Mouse (Mus musculus) lung, embryonic 14.5 days (tissue): ENCODE data around the gene Tomm40l. TPM values are rescaled to one million over a fixed set of nuclear protein-coding genes. Genes with fewer than 3 reads are reported as not detected.

Experiments used
- ATAC-seq: fragments of 200-750 bp; cut with Nextera tagmentation; 2 replicates; pipeline ENCODE4 v1.8.0; 2017; ENCODE audit warnings: mild to moderate bottlenecking, moderate TSS enrichment, moderate library complexity; ENCODE audit not compliant: insufficient read depth
- DNase-seq: peaks from one replicate; pipeline ENCODE4 v3.0.0-alpha.2; 2015
- H3K27ac ChIP-seq: fragments of 300-500 bp; sonication (generic); 2 replicates; pipeline ENCODE4 v1.5.1; 2014; ENCODE audit warnings: low read depth, mild to moderate bottlenecking, moderate library complexity
- H3K27me3 ChIP-seq: fragments of 300-500 bp; sonication (generic); 2 replicates; pipeline ENCODE4 v1.6.1; 2014; ENCODE audit warnings: low read length, control low read depth; ENCODE audit not compliant: insufficient read depth
- H3K36me3 ChIP-seq: fragments of 300-500 bp; sonication (generic); 2 replicates; pipeline ENCODE4 v1.6.1; 2014; ENCODE audit warnings: control low read depth; ENCODE audit not compliant: insufficient read depth
- H3K4me1 ChIP-seq: fragments of 300-500 bp; sonication (generic); 2 replicates; pipeline ENCODE4 v1.6.1; 2014; ENCODE audit warnings: antibody characterized with exemption, control low read depth; ENCODE audit not compliant: insufficient read depth
- H3K4me2 ChIP-seq: fragments of 300-500 bp; sonication (generic); 2 replicates; pipeline ENCODE4 v1.6.1; 2014; ENCODE audit warnings: mild to moderate bottlenecking
- H3K4me3 ChIP-seq: fragments of 300-500 bp; sonication (generic); 2 replicates; pipeline ENCODE4 v1.5.1; 2014; ENCODE audit warnings: low read depth, low read length
- H3K9ac ChIP-seq: fragments of 300-500 bp; sonication (generic); 2 replicates; pipeline ENCODE4 v1.6.1; 2014
- H3K9me3 ChIP-seq: fragments of 300-500 bp; sonication (generic); 2 replicates; pipeline ENCODE4 v1.6.1; 2016; ENCODE audit warnings: low read depth, low read length, control low read depth
- CTCF ChIP-seq: IDR thresholded peaks from 2 replicates; pipeline ENCODE4 v1.5.1; 2016; ENCODE audit warnings: antibody characterized with exemption, low read depth
- WGBS: fragments of 180-500 bp; shearing (Covaris S2); extraction: QIAGEN DNeasy Blood & Tissue Kit; methylation state at CpG from one replicate; pipeline ENCODE4 v1.1.7; 2014; 5-methylcytosine and 5-hydroxymethylcytosine counted together
- polyA plus RNA-seq: library from polyadenylated mRNA; unstranded; fragments of >200 nt; fragmentation: Nextera tagmentation; extraction: Ambion mirVana; gene quantifications from 2 replicates; pipeline ENCODE4 v1.2.1, GENCODE M21; 2014

Tomm40l gene
- polyA plus RNA-seq, 1 experiment from 2014 or later, result 37.9 TPM

GRCm38 (mm10) chr1:171168906-171169305 is 53.4 kb downstream of the Tomm40l start:
- no peak for TF ChIP-seq CTCF
- 75% methylated on average over 12 of the region's 12 CpGs for whole genome bisulfite sequencing
- Histone ChIP-seq H3K4me1 (no peaks in the 10 kb centered on the region), H3K27ac (no peak overlapping the region), H3K27me3 (no peaks in the 10 kb centered on the region), H3K9ac (no peak overlapping the region), H3K4me2 (no peak overlapping the region), H3K36me3 (no peaks in the 10 kb centered on the region), H3K9me3 (no peaks in the 10 kb centered on the region), H3K4me3 (no peak overlapping the region)
- ATAC-seq, result no peak
- DNase-seq, result no peak

Other genes with a start within 250 kb of the Tomm40l start
- gene Fcgr2b, start 246.0 kb downstream of the Tomm40l start, polyA plus RNA-seq, result 2.3 and 2.4 TPM in 2 replicates
- gene Fcgr4, start 203.6 kb downstream of the Tomm40l start, polyA plus RNA-seq, result 0.35 and 0.47 TPM in 2 replicates
- 10.8 and 14.3 TPM in 2 replicates for gene Fcgr3, start 157.6 kb downstream of the Tomm40l start, polyA plus RNA-seq
- gene Cfap126, start 108.6 kb downstream of the Tomm40l start, polyA plus RNA-seq, result 2.0 and 2.2 TPM in 2 replicates
- gene Sdhc, start 71.9 kb downstream of the Tomm40l start, polyA plus RNA-seq, result 281 and 304 TPM in 2 replicates
- 0.24 and 0.49 TPM in 2 replicates for gene Mpz, start 71.8 kb downstream of the Tomm40l start, polyA plus RNA-seq
- 5.7 and 6.0 TPM in 2 replicates for gene Pcp4l1, start 26.2 kb downstream of the Tomm40l start, polyA plus RNA-seq
- gene Nr1i3, start 8.5 kb downstream of the Tomm40l start, polyA plus RNA-seq, result 0.13 and 0.23 TPM in 2 replicates
- gene Apoa2, start 2.5 kb upstream of the Tomm40l start, polyA plus RNA-seq, result 1.6 and 3.7 TPM in 2 replicates
- gene Fcer1g, start 11.9 kb upstream of the Tomm40l start, polyA plus RNA-seq, result 44.2 and 47.3 TPM in 2 replicates
- 6.6 and 7.5 TPM in 2 replicates for gene Adamts4, start 27.9 kb upstream of the Tomm40l start, polyA plus RNA-seq
- 244 and 250 TPM in 2 replicates for gene Ndufs2, start 28.9 kb upstream of the Tomm40l start, polyA plus RNA-seq
- gene B4galt3, start 47.8 kb upstream of the Tomm40l start, polyA plus RNA-seq, result 80.3 and 94.3 TPM in 2 replicates
- 50.9 and 51.7 TPM in 2 replicates for gene Ppox, start 58.7 kb upstream of the Tomm40l start, polyA plus RNA-seq
- 73.9 and 86.0 TPM in 2 replicates for gene Usp21, start 65.5 kb upstream of the Tomm40l start, polyA plus RNA-seq
- gene Ufc1, start 72.5 kb upstream of the Tomm40l start, polyA plus RNA-seq, result 107 and 108 TPM in 2 replicates
- 48.8 and 48.9 TPM in 2 replicates for gene Dedd, start 106.6 kb upstream of the Tomm40l start, polyA plus RNA-seq
- 27.5 and 30.1 TPM in 2 replicates for gene Nit1, start 123.1 kb upstream of the Tomm40l start, polyA plus RNA-seq
- gene Pfdn2, start 123.2 kb upstream of the Tomm40l start, polyA plus RNA-seq, result 40.0 and 44.5 TPM in 2 replicates
- gene Klhdc9, start 138.3 kb upstream of the Tomm40l start, polyA plus RNA-seq, result 1.0 and 1.5 TPM in 2 replicates
- 2.3 and 2.4 TPM in 2 replicates for gene Nectin4, start 147.6 kb upstream of the Tomm40l start, polyA plus RNA-seq
- gene Arhgap30, start 166.4 kb upstream of the Tomm40l start, polyA plus RNA-seq, result 0.91 and 1.6 TPM in 2 replicates
- 81.0 and 81.9 TPM in 2 replicates for gene Usf1, start 188.8 kb upstream of the Tomm40l start, polyA plus RNA-seq
- gene Tstd1, start 196.4 kb upstream of the Tomm40l start, polyA plus RNA-seq, result 2.0 and 3.4 TPM in 2 replicates
- 83.6 and 91.3 TPM in 2 replicates for gene F11r, start 215.0 kb upstream of the Tomm40l start, polyA plus RNA-seq